Mouse (Mus musculus): ENCODE measurements around the gene Cep68. TPM values are rescaled to one million over a fixed set of nuclear protein-coding genes. Genes with fewer than 3 reads are reported as not detected.

Gene Cep68
- 31.5 and 34.1 TPM in 2 replicates for polyA plus RNA-seq (2016; fragmentation: Nextera tagmentation; extraction: Ambion mirVana)

GRCm38 (mm10) chr11:20249296-20250110 lies at the start of gene Cep68:
Gene Cep68 (minus strand): TSS chr11:20249429.
- H3K4me1 ChIP-seq: peaks cover 28% of the 10 kb centered on the region
- H3K36me3 ChIP-seq: peaks cover 4% of the 10 kb centered on the region
- WGBS: under 1% methylated on average over 58 of the region's 59 CpGs
- peak within 1 kb of the TSS; percentile 95 for H3K9ac ChIP-seq
- peak within 1 kb of the TSS; percentile 57 for H3K27ac ChIP-seq
- no peaks in the 10 kb centered on the region for H3K27me3 ChIP-seq (replicated peaks)
- ATAC-seq (ENCODE audit: low FRiP score, low read depth): peak; percentile 99
- no peaks in the 10 kb centered on the region for H3K9me3 ChIP-seq
- peak within 1 kb of the TSS; percentile 85 for H3K4me3 ChIP-seq
- peak within 1 kb of the TSS; percentile 85 for H3K4me2 ChIP-seq (replicated peaks)

DNA sequence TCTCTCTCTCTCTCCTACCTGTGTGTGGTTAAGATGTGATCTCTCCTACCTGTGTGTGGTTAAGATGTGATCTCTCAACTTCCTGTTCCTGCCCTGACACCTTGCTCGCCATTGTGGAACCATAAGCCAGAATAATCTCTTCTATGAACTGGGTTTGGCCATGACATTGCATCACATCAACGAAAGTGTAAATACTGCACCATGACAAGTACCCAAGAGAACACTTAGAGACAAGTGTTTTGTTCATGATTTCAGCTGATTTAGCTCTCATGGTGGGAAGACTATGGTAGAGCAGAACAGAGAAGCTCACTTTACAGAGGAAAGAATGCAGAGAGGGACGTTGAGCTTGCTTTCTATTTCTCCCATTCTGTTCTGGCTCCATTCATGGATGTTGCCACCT lies 35.2 kb upstream of the Cep68 start:
- Histone ChIP-seq H3K27ac (no peak overlapping the region), H3K36me3 (no peaks in the 10 kb centered on the region), H3K4me1 (no peaks in the 10 kb centered on the region), H3K4me2 (replicated peaks) (no peak overlapping the region), H3K27me3 (replicated peaks) (no peaks in the 10 kb centered on the region), H3K4me3 (no peak overlapping the region), H3K9me3 (no peaks in the 10 kb centered on the region), H3K9ac (no peak overlapping the region)
- 77% methylated on average over 3 of the region's 3 CpGs for WGBS
- no peak for ATAC-seq (ENCODE audit: low FRiP score, low read depth)

- H3K4me2 ChIP-seq (replicated peaks): no peak overlapping the region
- H3K27me3 ChIP-seq (replicated peaks): no peaks in the 10 kb centered on the region
- H3K4me3 ChIP-seq: no peak overlapping the region
- no peaks in the 10 kb centered on the region for H3K9me3 ChIP-seq
- no peak overlapping the region for H3K27ac ChIP-seq
- H3K4me1 ChIP-seq: no peaks in the 10 kb centered on the region
- 89% methylated on average over 2 of the region's 2 CpGs for WGBS
- no peak overlapping the region for H3K9ac ChIP-seq
- ATAC-seq (ENCODE audit: low FRiP score, low read depth): no peak
- no peaks in the 10 kb centered on the region for H3K36me3 ChIP-seq
Observed at GRCm38 (mm10) chr11:20282601-20283219, 33.5 kb upstream of the Cep68 start.

DNA sequence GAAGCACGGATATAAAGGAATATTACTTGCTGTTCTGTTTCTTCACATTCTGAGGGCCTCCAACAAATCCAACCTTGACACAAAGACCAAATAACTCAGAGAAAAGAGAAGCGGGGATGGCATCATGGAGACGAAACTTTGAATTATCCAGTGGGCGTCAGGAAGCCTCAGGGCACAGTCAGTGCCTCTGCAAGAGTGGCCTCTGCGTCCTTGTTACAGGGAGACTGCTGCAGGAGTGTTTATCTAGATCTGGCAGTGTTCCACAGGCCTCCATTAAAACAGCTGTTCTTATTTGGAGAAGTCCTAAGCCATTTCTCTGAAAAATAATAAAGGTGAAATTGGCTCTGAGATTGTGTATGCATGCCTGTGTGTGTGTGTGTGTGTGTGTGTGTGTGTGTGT lies 31.8 kb upstream of the Cep68 start:
- Histone ChIP-seq H3K9me3 (no peaks in the 10 kb centered on the region), H3K27ac (no peak overlapping the region), H3K4me3 (no peak overlapping the region), H3K27me3 (replicated peaks) (no peaks in the 10 kb centered on the region), H3K4me1 (no peaks in the 10 kb centered on the region), H3K9ac (no peak overlapping the region), H3K4me2 (replicated peaks) (no peak overlapping the region), H3K36me3 (no peaks in the 10 kb centered on the region)
- no peak for ATAC-seq (ENCODE audit: low FRiP score, low read depth)
- WGBS: 87% methylated on average over 5 of the region's 5 CpGs

DNA sequence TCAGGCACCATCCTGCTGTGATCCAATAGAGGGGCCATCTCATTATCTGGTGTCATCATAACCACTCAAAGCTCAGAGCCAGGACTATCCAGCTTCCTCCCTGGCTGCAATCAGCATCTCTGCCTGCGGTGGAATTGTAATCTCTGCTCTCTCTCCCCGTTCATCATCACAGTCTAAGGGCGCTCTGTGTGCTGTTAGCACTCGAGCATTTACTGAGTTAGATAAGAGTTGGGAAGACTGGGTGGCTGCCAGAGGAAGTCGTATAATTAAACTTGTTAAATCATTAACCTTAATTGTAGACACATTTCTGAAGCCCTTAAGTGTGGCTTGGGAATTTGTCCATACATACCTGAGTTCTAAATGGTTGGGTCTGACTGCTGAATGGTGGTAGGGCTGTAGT lies 29.5 kb upstream of the Cep68 start:
- Histone ChIP-seq H3K9me3 (no peaks in the 10 kb centered on the region), H3K4me1 (no peaks in the 10 kb centered on the region), H3K27ac (no peak overlapping the region), H3K27me3 (replicated peaks) (no peaks in the 10 kb centered on the region), H3K36me3 (no peaks in the 10 kb centered on the region), H3K4me3 (no peak overlapping the region), H3K4me2 (replicated peaks) (no peak overlapping the region), H3K9ac (no peak overlapping the region)
- WGBS: 58% methylated on average over 5 of the region's 5 CpGs
- ATAC-seq (ENCODE audit: low FRiP score, low read depth): no peak

DNA sequence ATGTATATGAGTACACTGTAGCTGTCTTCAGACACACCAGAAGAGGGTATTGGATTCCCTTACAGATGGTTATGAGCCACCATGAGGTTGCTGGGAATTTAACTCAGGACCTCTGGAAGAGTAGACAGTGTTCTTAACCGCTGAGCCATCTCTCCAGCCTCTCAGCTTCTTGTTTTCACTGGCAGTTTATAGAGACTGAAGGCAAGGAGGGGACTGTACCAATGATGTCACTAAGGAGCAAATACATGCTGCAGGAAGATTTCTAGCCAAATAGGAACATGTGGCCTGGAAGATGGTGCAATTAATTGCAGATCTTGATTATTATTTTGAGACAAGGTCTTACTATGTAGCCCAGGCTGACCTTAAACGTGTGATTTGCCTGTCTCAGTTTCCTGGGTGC lies 27.9 kb upstream of the Cep68 start:
- Histone ChIP-seq H3K27me3 (replicated peaks) (no peaks in the 10 kb centered on the region), H3K36me3 (no peaks in the 10 kb centered on the region), H3K9ac (no peak overlapping the region), H3K4me3 (no peak overlapping the region), H3K27ac (no peak overlapping the region), H3K4me2 (replicated peaks) (no peak overlapping the region), H3K9me3 (no peaks in the 10 kb centered on the region), H3K4me1 (no peaks in the 10 kb centered on the region)
- WGBS: 67% methylated on average over 2 of the region's 2 CpGs
- no peak for ATAC-seq (ENCODE audit: low FRiP score, low read depth)

DNA sequence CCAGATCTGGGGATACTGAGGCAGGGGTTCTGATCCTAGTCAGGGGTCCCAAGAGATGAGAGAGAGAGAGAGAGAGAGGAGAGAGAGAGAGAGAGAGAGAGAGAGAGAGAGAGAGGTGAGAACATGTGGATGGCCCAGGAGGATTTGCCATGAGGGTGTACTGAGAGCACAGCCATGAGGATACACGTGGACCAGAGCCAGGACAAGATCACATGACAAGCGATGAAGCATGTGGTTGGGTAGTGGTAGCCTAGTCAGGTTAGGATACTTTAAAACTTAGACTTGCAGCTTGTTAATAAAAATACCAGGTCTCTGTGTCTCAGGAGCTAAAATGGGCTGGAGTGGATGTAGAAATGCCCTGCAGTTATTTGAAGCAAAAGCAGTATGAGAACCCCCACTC lies 26.7 kb upstream of the Cep68 start:
- no peaks in the 10 kb centered on the region for H3K9me3 ChIP-seq
- no peak overlapping the region for H3K4me2 ChIP-seq (replicated peaks)
- no peak overlapping the region for H3K9ac ChIP-seq
- H3K27me3 ChIP-seq (replicated peaks): no peaks in the 10 kb centered on the region
- no peak overlapping the region for H3K27ac ChIP-seq
- H3K4me1 ChIP-seq: no peaks in the 10 kb centered on the region
- H3K36me3 ChIP-seq: no peaks in the 10 kb centered on the region
- 73% methylated on average over 2 of the region's 2 CpGs for WGBS
- no peak for ATAC-seq (ENCODE audit: low FRiP score, low read depth)
- H3K4me3 ChIP-seq: no peak overlapping the region

DNA sequence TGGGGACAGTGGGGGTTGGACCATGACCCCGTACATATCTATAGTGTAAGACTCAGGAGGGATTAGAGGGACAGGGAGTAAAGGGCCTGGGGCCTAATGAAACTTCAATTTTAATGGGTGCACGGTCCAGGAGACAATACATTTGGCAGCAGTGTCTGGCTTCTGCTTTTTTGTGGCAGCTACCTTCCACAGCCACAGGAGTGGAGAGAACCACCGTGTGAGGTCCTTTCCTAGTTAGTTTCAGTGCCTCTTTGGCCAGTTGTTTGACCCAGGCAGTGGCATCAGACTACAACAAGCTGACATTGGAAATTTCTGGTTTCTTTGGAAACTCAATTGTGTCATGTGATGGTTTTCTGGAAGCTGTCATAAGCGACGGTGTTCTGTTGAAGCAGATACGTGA lies 20.7 kb upstream of the Cep68 start:
- whole genome bisulfite sequencing: 89% methylated on average over 6 of the region's 6 CpGs
- Histone ChIP-seq H3K36me3 (no peaks in the 10 kb centered on the region), H3K4me3 (no peak overlapping the region)

DNA sequence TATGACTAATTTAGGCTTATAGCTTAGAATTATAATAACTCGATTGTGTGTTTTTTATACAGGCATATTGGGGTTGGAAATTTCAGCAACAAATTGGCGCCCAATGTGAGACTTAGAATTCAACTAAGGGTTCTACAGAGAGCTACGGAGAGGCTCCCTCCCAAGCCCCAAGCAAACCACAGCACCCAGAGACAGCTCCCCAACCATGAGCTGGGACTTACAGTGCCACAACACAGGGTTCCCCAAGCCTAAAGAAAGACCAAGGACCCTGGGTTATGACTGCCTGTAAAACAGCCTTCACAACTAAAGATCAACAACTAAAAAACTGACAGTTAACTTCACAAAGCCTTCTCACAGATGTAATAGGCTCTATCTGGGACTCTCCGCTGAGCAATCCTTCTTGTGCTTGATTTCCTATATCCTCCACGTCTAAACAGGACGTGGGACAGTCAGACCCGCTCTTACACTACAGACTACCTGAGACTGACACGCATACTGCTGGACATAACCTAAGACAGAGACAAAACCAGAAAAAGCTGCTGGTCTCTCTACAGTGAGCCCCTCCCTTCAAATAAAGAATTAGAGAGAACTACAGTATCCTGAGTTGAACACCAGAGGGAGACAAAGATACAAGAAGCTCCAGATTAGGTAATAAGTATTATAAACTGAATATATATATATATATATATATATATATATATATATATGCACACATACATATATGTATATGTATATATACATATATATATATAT lies 13.6 kb upstream of the Cep68 start:
- no peaks in the 10 kb centered on the region for H3K36me3 ChIP-seq
- WGBS: 60% methylated on average over 8 of the region's 8 CpGs
- H3K4me2 ChIP-seq (replicated peaks): no peak overlapping the region
- H3K9ac ChIP-seq: no peak overlapping the region
- H3K4me3 ChIP-seq: no peak overlapping the region
- H3K4me1 ChIP-seq: no peaks in the 10 kb centered on the region
- no peaks in the 10 kb centered on the region for H3K9me3 ChIP-seq
- no peaks in the 10 kb centered on the region for H3K27me3 ChIP-seq (replicated peaks)
- H3K27ac ChIP-seq: no peak overlapping the region
- ATAC-seq (ENCODE audit: low FRiP score, low read depth): no peak

More for the DNA sequence above, 20.7 kb upstream of the Cep68 start:
- Histone ChIP-seq H3K27me3 (replicated peaks) (no peaks in the 10 kb centered on the region), H3K27ac (no peak overlapping the region), H3K9me3 (no peaks in the 10 kb centered on the region), H3K4me2 (replicated peaks) (no peak overlapping the region), H3K9ac (no peak overlapping the region), H3K4me1 (no peaks in the 10 kb centered on the region)
- ATAC-seq (ENCODE audit: low FRiP score, low read depth): no peak

GRCm38 (mm10) chr11:20254791-20255190 lies 5.6 kb upstream of the Cep68 start:
- H3K4me1 ChIP-seq: no peaks in the 10 kb centered on the region
- no peaks in the 10 kb centered on the region for H3K9me3 ChIP-seq
- H3K9ac ChIP-seq: no peak overlapping the region
- 89% methylated on average over 4 of the region's 4 CpGs for whole genome bisulfite sequencing
- no peak overlapping the region for H3K27ac ChIP-seq
- no peak overlapping the region for H3K4me3 ChIP-seq
- no peaks in the 10 kb centered on the region for H3K36me3 ChIP-seq
- ATAC-seq (ENCODE audit: low FRiP score, low read depth): no peak
- H3K4me2 ChIP-seq (replicated peaks): no peak overlapping the region
- no peaks in the 10 kb centered on the region for H3K27me3 ChIP-seq (replicated peaks)

- Histone ChIP-seq H3K4me3 (no peak overlapping the region), H3K9me3 (no peaks in the 10 kb centered on the region), H3K27ac (no peak overlapping the region), H3K4me2 (replicated peaks) (no peak overlapping the region), H3K36me3 (no peaks in the 10 kb centered on the region), H3K27me3 (replicated peaks) (no peaks in the 10 kb centered on the region), H3K9ac (no peak overlapping the region), H3K4me1 (peaks cover 5% of the 10 kb centered on the region)
- ATAC-seq (ENCODE audit: low FRiP score, low read depth): no peak
- WGBS: 90% methylated on average over 2 of the region's 2 CpGs
Observed at GRCm38 (mm10) chr11:20253088-20253487, 3.9 kb upstream of the Cep68 start.

DNA sequence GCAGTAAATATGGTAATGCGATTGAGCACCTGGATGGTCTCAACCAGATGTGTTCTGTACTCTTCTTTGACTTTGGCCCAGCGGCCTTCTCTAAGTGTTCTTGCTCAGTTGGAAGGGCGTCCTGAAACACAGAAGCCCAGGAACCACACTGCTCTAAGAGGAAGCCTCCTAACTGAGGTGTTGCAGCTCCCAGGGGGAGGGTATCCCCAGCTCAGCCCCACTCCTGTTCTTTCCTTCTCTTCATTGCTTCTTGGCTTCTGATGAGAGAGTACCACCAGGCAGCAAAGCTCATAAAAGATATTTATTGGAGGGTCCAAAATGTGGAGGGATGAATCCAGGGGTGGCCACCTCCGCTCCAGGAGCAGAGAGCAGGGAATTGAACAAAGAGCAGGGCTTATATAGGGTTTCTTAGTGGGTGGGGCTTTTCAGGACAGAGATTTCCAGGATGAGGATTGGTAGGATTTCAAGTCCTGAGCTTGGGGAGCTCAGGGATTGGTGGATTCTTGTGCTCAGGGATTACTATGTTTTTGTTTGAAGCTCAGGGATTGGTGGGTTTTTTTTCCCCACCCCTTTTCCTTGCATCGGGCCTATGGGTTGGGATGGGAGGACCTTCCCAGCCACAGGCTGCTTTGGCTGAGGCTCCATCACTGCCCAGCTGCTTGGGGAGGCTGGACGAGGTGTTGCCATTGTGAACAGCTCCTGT lies 1.4 kb upstream of the Cep68 start:
- peaks cover 28% of the 10 kb centered on the region for H3K4me1 ChIP-seq
- no peaks in the 10 kb centered on the region for H3K27me3 ChIP-seq (replicated peaks)
- H3K9me3 ChIP-seq: no peaks in the 10 kb centered on the region
- WGBS: 87% methylated on average over 6 of the region's 6 CpGs
- ATAC-seq (ENCODE audit: low FRiP score, low read depth): no peak
- no peak overlapping the region for H3K4me3 ChIP-seq
- H3K4me2 ChIP-seq (replicated peaks): peak overlapping the region; percentile 85; the same call in 1 of the 2 replicates
- H3K9ac ChIP-seq: no peak overlapping the region
- no peak overlapping the region for H3K27ac ChIP-seq
- H3K36me3 ChIP-seq: no peaks in the 10 kb centered on the region
